Mouse (Mus musculus) inflammation-experienced regulatory T-cells, adult 6 months (primary cell): Measurements from ENCODE around the gene Gjb5. TPM values are rescaled to one million over a fixed set of nuclear protein-coding genes. Genes with fewer than 3 reads are reported as not detected.

Experiments used
- ATAC-seq: one replicate; pipeline ENCODE4 v1.8.0; 2017
- polyA plus RNA-seq, 3 experiments: library from polyadenylated mRNA; unstranded; fragments of 100-300 nt; shearing (Covaris generic); gene quantifications; one replicate each; pipeline ENCODE4 v1.2.1; 2017

Gene Gjb5
- not detected for polyA plus RNA-seq

GRCm38 (mm10) chr4:127358018-127358417 lies at the start of gene Gjb5:
Gene Gjb5, minus strand, starts transcription at chr4:127358181.
- ATAC-seq = no peak

- ATAC-seq = no peak
Observed at GRCm38 (mm10) chr4:127402614-127403013, 44.6 kb upstream of the Gjb5 start.

GRCm38 (mm10) chr4:127402166-127402565 lies 44.2 kb upstream of the Gjb5 start:
- ATAC-seq = no peak

DNA sequence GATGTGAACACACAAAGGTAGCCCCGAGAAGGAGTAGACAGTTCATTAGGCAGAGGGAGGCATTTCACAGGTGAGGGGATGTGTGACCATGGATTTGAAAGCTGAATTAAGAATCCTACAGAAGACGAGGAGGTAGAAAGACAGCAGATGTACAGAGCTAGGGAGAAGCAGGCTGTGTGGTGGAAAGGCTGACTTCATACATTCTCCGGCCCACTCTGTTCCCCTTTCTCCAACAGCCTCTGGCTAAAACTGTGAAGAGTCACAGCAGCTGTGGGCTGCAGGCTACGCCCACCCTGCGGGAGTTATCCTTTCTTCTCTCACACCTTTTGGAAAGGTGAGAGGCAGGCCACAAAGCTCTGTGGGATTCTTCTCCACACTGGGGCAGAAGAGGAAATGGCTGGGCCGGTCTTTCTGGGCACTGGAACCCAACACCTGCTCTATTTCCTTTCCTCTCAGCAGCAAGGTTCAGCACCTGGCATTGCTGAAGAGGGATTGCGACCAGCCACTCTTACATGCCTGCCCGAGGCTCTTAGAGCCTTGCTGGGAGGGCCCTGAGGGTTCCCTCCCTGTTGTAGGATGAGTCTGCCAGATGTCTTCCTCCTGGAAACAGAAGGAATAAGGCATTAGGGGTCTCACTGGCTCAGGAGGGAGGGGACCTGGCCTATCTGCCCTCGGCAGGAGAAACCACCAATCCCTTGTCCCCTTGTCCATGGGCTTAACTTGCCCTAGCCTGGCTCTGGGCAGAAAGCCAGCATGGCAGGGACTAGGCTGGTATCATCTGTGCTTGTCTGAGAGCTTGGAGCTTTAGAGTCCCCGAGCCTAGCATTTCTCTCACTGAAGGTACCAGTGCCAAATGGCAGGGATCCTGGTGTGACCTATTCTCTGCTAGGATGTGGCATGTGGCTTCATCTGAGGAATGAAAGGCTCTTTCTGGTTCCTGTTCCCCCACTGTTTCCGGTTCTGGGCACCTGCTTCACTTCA lies 42.5 kb upstream of the Gjb5 start:
- ATAC-seq = no peak

- no peak for ATAC-seq
Observed at GRCm38 (mm10) chr4:127395591-127395990, 37.6 kb upstream of the Gjb5 start.

DNA sequence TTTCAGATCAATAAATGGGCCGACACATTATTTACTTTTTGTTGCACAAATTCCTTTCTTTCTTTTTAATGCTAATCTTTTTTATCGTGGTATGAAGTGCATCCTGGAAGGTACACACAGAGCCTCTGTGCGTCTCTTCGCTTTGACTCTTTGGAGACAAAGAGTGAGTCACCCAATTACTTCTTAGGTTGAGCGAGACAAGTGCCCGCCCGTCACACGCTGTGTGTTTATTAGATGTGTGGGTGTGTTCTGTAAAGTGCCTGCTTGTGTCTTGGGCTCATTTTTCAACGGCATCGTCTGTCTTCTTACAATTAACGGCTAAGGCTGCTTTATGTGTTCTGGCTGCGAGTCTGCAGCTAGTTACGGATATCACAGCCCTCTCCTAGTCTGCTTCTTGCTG lies 31.7 kb upstream of the Gjb5 start:
- no peak for ATAC-seq

DNA sequence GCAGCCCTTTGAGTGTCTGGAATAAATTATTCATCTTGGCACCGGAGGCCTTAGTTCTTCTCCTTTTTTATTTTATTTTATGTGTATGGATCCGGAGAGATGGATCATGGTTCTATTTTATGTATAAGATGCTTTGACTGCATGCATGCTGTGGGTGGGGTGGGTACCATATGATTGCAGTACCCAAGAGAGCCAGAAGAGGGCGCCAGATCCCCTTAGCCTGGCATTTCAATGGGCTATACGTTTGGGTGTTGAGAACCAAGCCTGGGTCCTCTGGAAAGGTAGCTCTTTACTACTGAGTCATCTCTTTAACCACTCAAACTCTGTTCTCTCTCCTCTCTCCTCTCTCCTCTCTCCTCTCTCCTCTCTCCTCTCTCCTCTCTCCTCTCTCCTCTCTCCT lies 19.4 kb upstream of the Gjb5 start:
- no peak for ATAC-seq

DNA sequence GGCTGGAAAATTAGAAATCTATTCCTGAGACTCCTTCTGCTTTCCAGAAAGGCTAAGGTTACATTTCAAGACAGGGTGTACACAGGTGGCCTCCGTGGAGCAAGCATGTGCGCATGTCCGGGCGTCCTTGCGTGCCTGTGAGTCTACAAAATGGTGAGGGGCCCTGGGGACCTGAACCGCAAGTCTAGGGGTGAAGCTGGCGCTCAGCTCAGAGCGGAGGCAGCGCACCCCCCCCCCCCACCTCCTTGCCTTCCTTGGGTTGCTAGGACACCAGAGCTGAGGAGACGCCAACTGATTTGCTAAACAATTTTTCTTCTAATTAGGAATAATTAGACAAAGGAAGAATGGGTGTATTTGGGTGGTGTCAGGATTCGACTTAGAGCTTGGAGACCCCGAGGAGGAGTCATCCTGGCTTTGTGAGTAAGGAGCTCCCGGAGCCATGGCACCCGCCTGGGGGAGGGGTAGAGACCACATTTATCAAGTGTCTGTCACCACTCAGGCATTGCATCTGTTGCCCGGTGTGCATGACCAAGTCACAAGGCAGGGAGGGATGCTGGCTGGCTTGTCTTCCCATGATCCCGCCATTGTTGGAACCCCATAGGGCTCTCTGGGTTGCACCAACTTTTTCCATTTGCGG lies 17.7 kb upstream of the Gjb5 start:
- ATAC-seq = no peak

DNA sequence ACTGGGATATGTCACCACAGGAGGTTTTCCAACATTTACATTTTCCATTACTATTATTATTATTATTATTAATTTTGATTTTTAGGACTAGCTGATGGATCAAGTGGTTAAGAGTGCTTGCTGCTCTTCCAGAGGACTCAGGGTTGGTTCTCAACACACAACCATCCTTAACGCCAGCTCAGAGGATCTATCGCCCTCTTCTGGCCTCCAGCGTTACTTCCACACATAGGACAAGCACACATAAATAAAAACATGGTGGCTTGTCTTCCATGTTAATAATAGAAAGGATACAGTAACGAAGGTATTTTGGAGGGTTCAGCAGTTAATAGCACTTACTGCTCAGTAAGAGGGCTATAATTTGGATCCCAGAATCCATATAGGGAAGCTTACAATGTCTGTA lies 16.7 kb upstream of the Gjb5 start:
- no peak for ATAC-seq

GRCm38 (mm10) chr4:127373491-127373890 lies 15.5 kb upstream of the Gjb5 start:
- ATAC-seq = no peak

GRCm38 (mm10) chr4:127371546-127371945 lies 13.6 kb upstream of the Gjb5 start:
- no peak for ATAC-seq

GRCm38 (mm10) chr4:127370447-127370846 lies 12.5 kb upstream of the Gjb5 start:
- ATAC-seq = no peak

DNA sequence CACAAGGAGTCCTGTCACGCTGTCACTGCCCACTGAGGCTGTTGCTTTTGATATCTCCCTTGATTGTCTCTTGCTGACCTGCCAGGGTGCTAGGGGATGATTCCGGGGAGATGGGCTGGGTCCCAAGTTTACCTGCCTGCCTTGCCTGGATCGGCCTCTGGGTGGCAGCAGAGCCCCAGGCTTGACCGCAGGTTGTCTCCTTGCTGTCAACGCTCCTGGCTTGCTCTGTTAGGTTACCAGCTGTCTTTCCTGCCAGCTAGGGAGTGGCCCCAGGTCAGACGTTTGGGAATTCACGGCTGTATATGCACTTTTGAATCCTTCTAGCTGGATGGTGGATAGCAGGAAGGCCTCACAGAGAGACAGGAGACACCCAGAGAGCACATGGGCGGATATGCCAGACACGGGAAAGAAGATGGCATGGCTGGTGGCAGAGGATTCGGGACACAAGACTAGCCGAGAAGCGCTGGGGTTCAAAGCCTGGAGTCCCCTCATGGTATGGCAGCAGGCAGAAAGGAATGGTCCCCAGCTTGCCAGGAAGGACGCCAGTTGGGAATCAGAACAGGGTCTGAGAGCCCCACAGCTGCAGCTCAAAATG lies 10.5 kb upstream of the Gjb5 start:
- no peak for ATAC-seq

DNA sequence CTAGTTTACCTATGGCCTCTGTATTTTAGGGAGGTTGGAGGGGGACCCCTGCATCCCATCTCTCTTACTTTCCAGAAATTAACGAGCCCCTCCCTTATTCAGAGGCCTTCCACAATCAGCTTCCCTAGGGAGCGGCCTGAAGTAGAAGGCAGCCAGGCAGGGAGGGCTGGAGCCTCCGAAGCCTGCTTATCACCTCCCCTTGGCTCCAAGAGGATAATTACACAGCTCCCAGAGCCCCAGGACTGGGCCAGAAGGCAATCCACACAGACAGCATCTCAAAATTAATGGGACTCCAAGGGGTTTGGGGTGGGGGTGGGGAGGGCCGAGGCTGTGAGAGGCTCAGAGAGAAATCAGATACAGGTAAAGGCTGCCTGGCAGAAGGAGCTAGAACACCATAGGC lies 7.9 kb upstream of the Gjb5 start:
- no peak for ATAC-seq

- ATAC-seq = no peak
Observed at GRCm38 (mm10) chr4:127365433-127365832, 7.5 kb upstream of the Gjb5 start.

GRCm38 (mm10) chr4:127364431-127364830 lies 6.5 kb upstream of the Gjb5 start:
- no peak for ATAC-seq

DNA sequence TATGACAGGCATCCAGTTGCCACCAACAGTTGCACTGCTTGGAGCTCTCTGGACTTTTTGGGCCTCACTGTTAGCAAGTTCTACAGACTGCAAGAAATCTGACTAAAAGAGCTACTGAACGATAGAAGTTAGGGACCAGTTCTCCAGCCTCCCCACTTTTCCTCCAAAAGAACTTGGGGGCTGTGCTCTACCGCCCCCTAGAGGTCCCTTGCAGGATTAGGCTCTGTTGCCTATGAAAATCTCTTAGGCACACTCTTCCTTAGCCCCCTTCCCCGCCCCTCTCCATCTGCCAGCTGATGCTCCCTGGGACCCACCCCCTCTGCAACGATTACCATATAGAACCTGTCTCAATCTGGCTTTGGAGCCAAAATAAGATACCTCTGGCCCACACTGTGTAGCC lies 5.3 kb upstream of the Gjb5 start:
- ATAC-seq = no peak

DNA sequence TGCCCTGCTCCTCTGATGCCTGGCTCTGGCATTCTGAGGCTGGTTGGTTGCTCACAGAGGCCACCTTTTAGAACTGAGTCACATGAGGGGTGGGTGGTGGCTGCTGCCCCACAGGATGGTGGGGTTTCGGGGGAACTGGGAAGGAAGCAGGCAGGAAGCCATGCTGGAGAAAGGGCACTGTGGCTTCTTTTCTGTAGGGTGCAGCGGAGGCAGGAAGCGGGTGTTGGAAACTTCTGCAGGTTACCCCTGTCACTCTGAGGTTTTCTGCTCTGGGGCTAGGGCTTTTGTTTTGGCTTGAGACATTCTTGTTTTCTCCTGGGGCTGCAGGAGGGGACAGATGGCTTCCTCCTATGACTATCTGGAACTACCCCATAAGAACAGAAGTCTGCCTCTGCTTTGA lies 4.5 kb upstream of the Gjb5 start:
- no peak for ATAC-seq

- ATAC-seq = no peak
Observed at GRCm38 (mm10) chr4:127354506-127355485, 3.2 kb downstream of the Gjb5 start.

DNA sequence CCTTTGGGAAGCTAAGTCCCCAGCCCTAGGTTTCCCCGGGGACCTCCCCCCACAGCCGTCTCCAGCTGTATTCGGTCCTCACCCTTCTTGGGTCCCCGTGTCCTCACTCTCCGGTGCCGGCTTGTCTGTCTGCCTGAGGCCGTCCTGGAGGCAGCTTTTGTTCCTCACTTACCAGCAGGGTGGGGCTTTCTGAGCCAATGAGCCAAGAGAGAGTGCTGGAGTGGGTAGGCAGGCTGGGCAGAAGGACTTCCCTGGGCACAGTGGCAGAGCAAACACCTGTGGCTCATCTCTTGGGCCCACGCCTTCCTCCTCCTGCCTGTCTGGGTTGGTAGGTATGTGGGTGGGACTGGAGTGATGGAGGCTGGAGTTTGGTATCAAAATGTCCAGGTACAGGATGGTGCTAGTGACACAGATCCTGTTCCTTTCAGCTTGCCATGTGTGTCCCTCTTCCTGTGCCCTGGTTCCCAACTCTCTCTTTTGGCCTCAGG lies 4.0 kb downstream of the Gjb5 start, which contains the start of gene Gjb4:
Gene Gjb4 (minus strand): TSS at position 131 of the 488 bp plus-strand sequence.
- ATAC-seq = no peak

DNA sequence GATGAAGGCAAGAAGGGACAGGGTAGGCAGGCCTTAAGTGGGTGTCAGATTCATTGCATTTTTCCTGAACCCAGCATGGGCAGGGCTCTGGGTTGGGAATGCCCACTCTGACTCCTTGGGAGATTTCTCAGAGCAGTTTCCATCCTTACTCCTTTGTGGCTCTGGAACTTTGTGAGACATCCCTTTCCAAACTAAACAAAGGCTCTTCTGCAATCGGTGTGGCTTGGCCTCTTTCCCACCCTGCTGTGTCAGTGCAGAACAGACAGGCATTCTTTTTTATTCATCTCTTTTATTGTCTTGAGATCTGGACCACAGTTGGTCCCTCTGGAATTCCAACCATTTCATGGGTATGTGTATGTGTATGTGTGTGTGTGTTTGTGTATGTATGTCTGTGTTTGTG lies 5.4 kb downstream of the Gjb5 start:
- no peak for ATAC-seq
